Mouse (Mus musculus) liver, adult 2 months (tissue): ENCODE data around the gene Otop2.

Source experiments
- CTCF ChIP-seq: fragments of 200-500 bp; IDR thresholded peaks from 2 replicates; pipeline ENCODE4 v1.5.1; 2011; ENCODE audit warnings: low read depth, low read length, control low read depth
- POLR2A ChIP-seq: fragments of 200-500 bp; IDR thresholded peaks from 2 replicates; pipeline ENCODE4 v1.6.1; 2011; ENCODE audit warnings: low read length, control low read depth; ENCODE audit not compliant: insufficient read depth; ENCODE audit errors: extremely low read depth

GRCm38 (mm10) chr11:115286201-115286993 lies 20.6 kb upstream of the Otop2 start:
- TF ChIP-seq POLR2A (no peak), CTCF (no peak)
